Mouse (Mus musculus): Measurements from ENCODE around the gene Mmrn2.

GRCm38 (mm10) chr14:34326606-34327005, 48.7 kb upstream of the Mmrn2 start:
- TF ChIP-seq POLR2A (IDR thresholded peaks at IDR 0.05; ENCODE audit: insufficient read depth, low read length) (no peak), EP300 (IDR thresholded peaks at IDR 0.05; ENCODE audit: insufficient read depth, low read depth, low read length) (no peak)

All from ES-Bruce4 (cell line).